Mouse (Mus musculus): ENCODE results near the gene Rabif.
A peak's percentile ranks its signal among the peaks of the same experiment; 100 is the strongest.
"Not testable (repeated sequence)": the region's sequence is repeated elsewhere in the genome, so short reads cannot be mapped to it uniquely, and the experiment has no call there.

Rabif gene

GRCm38 (mm10) chr1:134494428-134495215, at the start of gene Rabif:
Gene Rabif (plus strand): TSS chr1:134494648.
- DNase-seq (ENCODE audit: low read depth): peak; percentile 94

- no peak for DNase-seq (ENCODE audit: low read depth)
Measured at GRCm38 (mm10) chr1:134445418-134445817, 49.0 kb upstream of the Rabif start.

GRCm38 (mm10) chr1:134448537-134448936, 45.9 kb upstream of the Rabif start:
- DNase-seq (ENCODE audit: low read depth): not testable (repeated sequence)

GRCm38 (mm10) chr1:134450201-134450600, 44.2 kb upstream of the Rabif start:
- no peak for DNase-seq (ENCODE audit: low read depth)

GRCm38 (mm10) chr1:134450986-134451385, 43.5 kb upstream of the Rabif start:
- DNase-seq (ENCODE audit: low read depth): no peak

GRCm38 (mm10) chr1:134454904-134455824, 39.3 kb upstream of the Rabif start, which contains the start of gene Klhl12:
Gene Klhl12 (plus strand): TSS chr1:134455531.
- peak; percentile 58 for DNase-seq (ENCODE audit: low read depth)

- DNase-seq (ENCODE audit: low read depth): no peak
Measured at GRCm38 (mm10) chr1:134456060-134456459, 38.4 kb upstream of the Rabif start.

GRCm38 (mm10) chr1:134458139-134458727, 36.2 kb upstream of the Rabif start:
- DNase-seq (ENCODE audit: low read depth): no peak

- DNase-seq (ENCODE audit: low read depth): no peak
Measured at GRCm38 (mm10) chr1:134460294-134461284, 33.9 kb upstream of the Rabif start.

- DNase-seq (ENCODE audit: low read depth): no peak
Measured at GRCm38 (mm10) chr1:134484623-134485022, 9.8 kb upstream of the Rabif start.

GRCm38 (mm10) chr1:134490903-134491801, 3.3 kb upstream of the Rabif start:
- no peak for DNase-seq (ENCODE audit: low read depth)

- DNase-seq (ENCODE audit: low read depth): no peak
Measured at GRCm38 (mm10) chr1:134492276-134492675, 2.2 kb upstream of the Rabif start.

- DNase-seq (ENCODE audit: low read depth): no peak
Measured at GRCm38 (mm10) chr1:134493496-134493895, 952 bp upstream of the Rabif start.

GRCm38 (mm10) chr1:134493956-134494355, 492 bp upstream of the Rabif start:
- no peak for DNase-seq (ENCODE audit: low read depth)

- no peak for DNase-seq (ENCODE audit: low read depth)
Measured at GRCm38 (mm10) chr1:134495216-134495539, 730 bp downstream of the Rabif start.

GRCm38 (mm10) chr1:134495991-134496390, 1.5 kb downstream of the Rabif start:
- DNase-seq (ENCODE audit: low read depth): no peak

GRCm38 (mm10) chr1:134500916-134501315, 6.5 kb downstream of the Rabif start:
- DNase-seq (ENCODE audit: low read depth): no peak

- DNase-seq (ENCODE audit: low read depth): no peak
Measured at GRCm38 (mm10) chr1:134506201-134506600, 11.8 kb downstream of the Rabif start.

- DNase-seq (ENCODE audit: low read depth): no peak
Measured at GRCm38 (mm10) chr1:134510018-134510417, 15.6 kb downstream of the Rabif start.

GRCm38 (mm10) chr1:134512183-134512582, 17.7 kb downstream of the Rabif start:
- no peak for DNase-seq (ENCODE audit: low read depth)

Data from fibroblast of lung, adult 2 months (primary cell).